Comparison of ENCODE assay signal across 9 mouse cellular contexts in genomic region chrX:35997004-35997403, GRCm38 (mm10).
DNase-seq lines count a peak whose midpoint lies in the region; ATAC-seq lines count a peak whose summit lies in the region.
"Had no signal": no experiment of that assay in that cellular context is flagged by ENCODE, and none has a peak within 500 bp of the region (broad histone marks: within the 10 kb centered on the region; RNA-seq: fewer than 3 reads in every experiment).

No protein-coding gene starts in this region.

- no peak overlapping the region for H3K4me2 ChIP-seq in intestine, embryonic 14.5 days (ENCODE audit: low read length)
- no peak overlapping the region for H3K4me2 ChIP-seq in intestine, embryonic 15.5 days (replicated peaks)
- H3K4me2 ChIP-seq: embryonic facial prominence, embryonic 15.5 days; liver, embryonic 13.5 days had no signal

- whole genome bisulfite sequencing in intestine, embryonic 14.5 days: 15% methylated on average over 2 of the region's 2 CpGs
- 9% methylated on average over 2 of the region's 2 CpGs for WGBS in intestine, embryonic 15.5 days

- H3K9me3 ChIP-seq in intestine, embryonic 14.5 days (ENCODE audit: control insufficient read depth, low read length): no peaks in the 10 kb centered on the region
- H3K9me3 ChIP-seq in intestine, embryonic 15.5 days: no peaks in the 10 kb centered on the region
- H3K9me3 ChIP-seq: embryonic facial prominence, embryonic 15.5 days; liver, embryonic 13.5 days had no signal

- H3K27me3 ChIP-seq in intestine, embryonic 14.5 days (replicated peaks; ENCODE audit: control insufficient read depth, insufficient read depth, low read length): no peaks in the 10 kb centered on the region
- no peaks in the 10 kb centered on the region for H3K27me3 ChIP-seq in intestine, embryonic 15.5 days (replicated peaks)
- H3K27me3 ChIP-seq: embryonic facial prominence, embryonic 15.5 days; liver, embryonic 13.5 days had no signal

- no peaks in the 10 kb centered on the region for H3K36me3 ChIP-seq in intestine, embryonic 14.5 days (ENCODE audit: control insufficient read depth, insufficient read depth, low read length)
- no peaks in the 10 kb centered on the region for H3K36me3 ChIP-seq in intestine, embryonic 15.5 days
- H3K36me3 ChIP-seq: embryonic facial prominence, embryonic 15.5 days; liver, embryonic 13.5 days had no signal

- H3K9ac ChIP-seq in intestine, embryonic 14.5 days (ENCODE audit: low read length): no peak overlapping the region
- H3K9ac ChIP-seq in intestine, embryonic 15.5 days: no peak overlapping the region
- H3K9ac ChIP-seq: embryonic facial prominence, embryonic 15.5 days; liver, embryonic 13.5 days had no signal

- no peaks in the 10 kb centered on the region for H3K4me1 ChIP-seq in intestine, embryonic 14.5 days (replicated peaks; ENCODE audit: control insufficient read depth, insufficient read depth, low read length)
- H3K4me1 ChIP-seq in intestine, embryonic 15.5 days (replicated peaks): no peaks in the 10 kb centered on the region
- H3K4me1 ChIP-seq: embryonic facial prominence, embryonic 15.5 days; liver, embryonic 13.5 days had no signal

- no peak overlapping the region for H3K27ac ChIP-seq in intestine, embryonic 14.5 days (ENCODE audit: low read depth)
- H3K27ac ChIP-seq in intestine, embryonic 15.5 days: no peak overlapping the region
- H3K27ac ChIP-seq: embryonic facial prominence, embryonic 15.5 days; liver, embryonic 13.5 days had no signal

- H3K4me3 ChIP-seq in intestine, embryonic 14.5 days (ENCODE audit: low read depth, low read length): no peak overlapping the region
- no peak overlapping the region for H3K4me3 ChIP-seq in intestine, embryonic 15.5 days (replicated peaks)
- H3K4me3 ChIP-seq: embryonic facial prominence, embryonic 15.5 days; liver, embryonic 13.5 days had no signal

- ATAC-seq in intestine, embryonic 14.5 days (replicated peaks; ENCODE audit: low FRiP score, low TSS enrichment, low read depth): no peak
- ATAC-seq in intestine, embryonic 15.5 days: no peak
- ATAC-seq in activated CD4-positive, CD25-positive, alpha-beta regulatory T cell, adult 4 months: no peak

- DNase-seq in intestine, embryonic 14.5 days (ENCODE audit: low spot score): peak; percentile 51
- DNase-seq in urinary bladder, postnatal 36 days (ENCODE audit: low spot score in 2 of 2): peak; percentile 1 to 5
- DNase-seq in urinary bladder, postnatal 25 days (ENCODE audit: low spot score): no peak
- DNase-seq in cerebellum, adult 8-10 months: peak; percentile 8
- DNase-seq in kidney, postnatal 4 days: peak; percentile 14 to 21
- DNase-seq: liver, embryonic 13.5 days had no signal
